Mouse (Mus musculus) left cerebral cortex, postnatal 25 days (tissue): ENCODE data around the gene Aldh1b1. TPM values are rescaled to one million over a fixed set of nuclear protein-coding genes. Genes with fewer than 3 reads are reported as not detected.

ENCODE experiments used
- total RNA-seq, 2 experiments: library from RNA; stranded (reverse); gene quantifications; 2 replicates each; pipeline ENCODE4 v1.2.3; 2021

The Aldh1b1 gene
- total RNA-seq, 2 experiments from 2014 or later, result 5.7 to 6.4 TPM

Other genes with a start within 250 kb of the Aldh1b1 start
- gene Igfbpl1, start 27.9 kb downstream of the Aldh1b1 start, total RNA-seq, result under 1 TPM; 0.41 to 0.62 TPM
- not detected for gene Stra6l, start 49.6 kb downstream of the Aldh1b1 start, total RNA-seq
- gene Ccdc180, start 91.3 kb downstream of the Aldh1b1 start, total RNA-seq, result not detected
- 10 to 100 TPM; 27.0 to 28.1 TPM for gene Tdrd7, start 166.3 kb downstream of the Aldh1b1 start, total RNA-seq
- gene Tmod1, start 239.9 kb downstream of the Aldh1b1 start, total RNA-seq, result 10 to 100 TPM; 39.6 to 48.7 TPM